Comparison of ENCODE assay signal across 10 mouse cellular contexts in genomic region chr7:4145552-4146190, GRCm38 (mm10). TPM values are rescaled to one million over a fixed set of nuclear protein-coding genes. Genes with fewer than 3 reads are reported as not detected.
DNase-seq lines count a peak whose midpoint lies in the region; ATAC-seq and TF ChIP-seq lines count a peak whose summit lies in the region.
"Had no signal": no experiment of that assay in that cellular context is flagged by ENCODE, and none has a peak within 500 bp of the region (broad histone marks: within the 10 kb centered on the region; RNA-seq: fewer than 3 reads in every experiment).

No protein-coding gene starts in this region.

- no peak overlapping the region for H3K4me3 ChIP-seq in hindbrain, embryonic 11.5 days (ENCODE audit: low read depth, low read length)
- H3K4me3 ChIP-seq in hindbrain, embryonic 12.5 days, result no peak overlapping the region
- H3K4me3 ChIP-seq in left cerebral cortex, adult 2 months, result no peak overlapping the region
- H3K4me3 ChIP-seq: embryonic facial prominence, embryonic 15.5 days; limb, embryonic 15.5 days had no signal

- TF ChIP-seq CTCF in left cerebral cortex, adult 2 months (IDR thresholded peaks at IDR 0.05), result peak; percentile 83

- H3K36me3 ChIP-seq in hindbrain, embryonic 11.5 days (ENCODE audit: control insufficient read depth, insufficient read depth, low read length), result peaks cover 42% of the 10 kb centered on the region
- peaks cover 78% of the 10 kb centered on the region for H3K36me3 ChIP-seq in hindbrain, embryonic 12.5 days

- intact Hi-C loops in left cerebral cortex, adult 2 months (cut with DNase I), result loop anchor here (5.0 to 10.0 kb wide), 4 partner anchors 43 to 453 kb away; partner anchors contain the start of genes Mboat7 and Tsen34

- peaks cover 5% of the 10 kb centered on the region; the same call in 1 of the 2 replicates for H3K4me1 ChIP-seq in hindbrain, embryonic 11.5 days (replicated peaks; ENCODE audit: control insufficient read depth, insufficient read depth, low read length)
- peaks cover 22% of the 10 kb centered on the region for H3K4me1 ChIP-seq in hindbrain, embryonic 12.5 days

- no peak overlapping the region for H3K27ac ChIP-seq in hindbrain, embryonic 11.5 days (ENCODE audit: low read depth, low read length)
- no peak overlapping the region for H3K27ac ChIP-seq in hindbrain, embryonic 12.5 days
- H3K27ac ChIP-seq in left cerebral cortex, adult 2 months, result no peak overlapping the region
- H3K27ac ChIP-seq: embryonic facial prominence, embryonic 15.5 days; limb, embryonic 15.5 days had no signal

- peak; percentile 76 for DNase-seq in hindbrain, embryonic 11.5 days (ENCODE audit: low spot score)
- peak; percentile 61 for DNase-seq in A20 (ENCODE audit: low read depth, low spot score)
- DNase-seq in Muller cell, postnatal 12 days (ENCODE audit: inconsistent ontology term), result peak; percentile 49
- DNase-seq in left cerebral cortex, adult 2 months (ENCODE audit: extremely low spot score in 1 of 2, low spot score in 2 of 2), result peak; percentile 58 to 65
- peak; percentile 72 for DNase-seq in retina, postnatal 1 day

- H3K9me3 ChIP-seq in hindbrain, embryonic 11.5 days (ENCODE audit: control insufficient read depth, low read length), result no peaks in the 10 kb centered on the region
- H3K9me3 ChIP-seq in hindbrain, embryonic 12.5 days (replicated peaks), result no peaks in the 10 kb centered on the region
- H3K9me3 ChIP-seq: embryonic facial prominence, embryonic 15.5 days; limb, embryonic 15.5 days had no signal

- H3K27me3 ChIP-seq in hindbrain, embryonic 11.5 days (ENCODE audit: control insufficient read depth, insufficient read depth, low read length), result peaks cover 3% of the 10 kb centered on the region
- peaks cover 3% of the 10 kb centered on the region for H3K27me3 ChIP-seq in hindbrain, embryonic 12.5 days
- H3K27me3 ChIP-seq: embryonic facial prominence, embryonic 15.5 days; limb, embryonic 15.5 days had no signal

- no peak for ATAC-seq in hindbrain, embryonic 11.5 days (ENCODE audit: low FRiP score)
- no peak for ATAC-seq in hindbrain, embryonic 12.5 days (ENCODE audit: low FRiP score)
- peak; percentile 23 for ATAC-seq in common myeloid progenitor, adult 5-6 weeks (replicated peaks; ENCODE audit: low read depth, poor library complexity, severe bottlenecking)
- ATAC-seq in monocyte, adult 5-6 weeks (replicated peaks; ENCODE audit: insufficient number of reproducible peaks, low FRiP score, low TSS enrichment, poor library complexity, severe bottlenecking), result no peak

- no peak overlapping the region for H3K4me2 ChIP-seq in hindbrain, embryonic 11.5 days (replicated peaks; ENCODE audit: low read depth, low read length)
- no peak overlapping the region for H3K4me2 ChIP-seq in hindbrain, embryonic 12.5 days (replicated peaks)
- H3K4me2 ChIP-seq: embryonic facial prominence, embryonic 15.5 days; limb, embryonic 15.5 days had no signal

- whole genome bisulfite sequencing in hindbrain, embryonic 11.5 days, result 74% methylated on average over 6 of the region's 6 CpGs
- 72% methylated on average over 6 of the region's 6 CpGs for WGBS in hindbrain, embryonic 12.5 days

- H3K9ac ChIP-seq in hindbrain, embryonic 11.5 days (ENCODE audit: low read depth, low read length), result no peak overlapping the region
- no peak overlapping the region for H3K9ac ChIP-seq in hindbrain, embryonic 12.5 days
- H3K9ac ChIP-seq: embryonic facial prominence, embryonic 15.5 days; limb, embryonic 15.5 days had no signal

RNA-seq across cellular contexts. Expression of gene Leng9, which starts 4.5 kb away (rescaled TPM):
- 1.9 TPM in 2 replicates for polyA plus RNA-seq in hindbrain, embryonic 11.5 days (2014; fragmentation: Nextera tagmentation; extraction: Ambion mirVana)
- polyA plus RNA-seq in hindbrain, embryonic 12.5 days (2016; fragmentation: Nextera tagmentation; extraction: Ambion mirVana), result 3.6 and 4.3 TPM in 2 replicates
- 1.3 and 1.5 TPM in 2 replicates for total RNA-seq in common myeloid progenitor, adult 5-6 weeks (2017)
- 1 to 10 TPM; 6.2 to 6.9 TPM for total RNA-seq in left cerebral cortex, adult 2 months (2021)
- total RNA-seq in monocyte, adult 5-6 weeks (2017), result 26.4 to 29.4 TPM (median 28.3 TPM) in 3 replicates

RNA-seq across cellular contexts. Expression of gene Leng8, which starts 8.8 kb away (rescaled TPM):
- 45.3 and 54.4 TPM in 2 replicates for polyA plus RNA-seq in hindbrain, embryonic 11.5 days (2014; fragmentation: Nextera tagmentation; extraction: Ambion mirVana)
- polyA plus RNA-seq in hindbrain, embryonic 12.5 days (2016; fragmentation: Nextera tagmentation; extraction: Ambion mirVana), result 115 and 118 TPM in 2 replicates
- 26.6 and 51.3 TPM in 2 replicates for total RNA-seq in common myeloid progenitor, adult 5-6 weeks (2017)
- 100 to 1,000 TPM; 178 to 184 TPM for total RNA-seq in left cerebral cortex, adult 2 months (2021)
- total RNA-seq in monocyte, adult 5-6 weeks (2017), result 93.7 to 137 TPM (median 95.1 TPM) in 3 replicates

RNA-seq across cellular contexts. Expression of gene Cdc42ep5, which starts 19.0 kb away (rescaled TPM):
- 19.9 and 20.7 TPM in 2 replicates for polyA plus RNA-seq in hindbrain, embryonic 11.5 days (2014; fragmentation: Nextera tagmentation; extraction: Ambion mirVana)
- polyA plus RNA-seq in hindbrain, embryonic 12.5 days (2016; fragmentation: Nextera tagmentation; extraction: Ambion mirVana), result 24.2 and 25.7 TPM in 2 replicates
- 0.41 TPM in 1 of 2 replicates, not detected in the other for total RNA-seq in common myeloid progenitor, adult 5-6 weeks (2017)
- 1 to 10 TPM; 1.4 to 1.6 TPM for total RNA-seq in left cerebral cortex, adult 2 months (2021)
- 2.7 TPM in 1 of 3 replicates, not detected in the others for total RNA-seq in monocyte, adult 5-6 weeks (2017)

RNA-seq across cellular contexts. Expression of gene Ttyh1, which starts 26.5 kb away (rescaled TPM):
- 61.0 and 66.6 TPM in 2 replicates for polyA plus RNA-seq in hindbrain, embryonic 11.5 days (2014; fragmentation: Nextera tagmentation; extraction: Ambion mirVana)
- polyA plus RNA-seq in hindbrain, embryonic 12.5 days (2016; fragmentation: Nextera tagmentation; extraction: Ambion mirVana), result 108 and 110 TPM in 2 replicates
- total RNA-seq in common myeloid progenitor, adult 5-6 weeks (2017), result not detected in 2 replicates
- 100 to 1,000 TPM; 667 to 745 TPM for total RNA-seq in left cerebral cortex, adult 2 months (2021)
- not detected in 3 replicates for total RNA-seq in monocyte, adult 5-6 weeks (2017)
